Mouse (Mus musculus): ENCODE results near the gene Lpcat3. TPM values are rescaled to one million over a fixed set of nuclear protein-coding genes. Genes with fewer than 3 reads are reported as not detected.

The Lpcat3 gene
- polyA plus RNA-seq, 1 experiment from 2014 or later = 41.0 TPM

DNA sequence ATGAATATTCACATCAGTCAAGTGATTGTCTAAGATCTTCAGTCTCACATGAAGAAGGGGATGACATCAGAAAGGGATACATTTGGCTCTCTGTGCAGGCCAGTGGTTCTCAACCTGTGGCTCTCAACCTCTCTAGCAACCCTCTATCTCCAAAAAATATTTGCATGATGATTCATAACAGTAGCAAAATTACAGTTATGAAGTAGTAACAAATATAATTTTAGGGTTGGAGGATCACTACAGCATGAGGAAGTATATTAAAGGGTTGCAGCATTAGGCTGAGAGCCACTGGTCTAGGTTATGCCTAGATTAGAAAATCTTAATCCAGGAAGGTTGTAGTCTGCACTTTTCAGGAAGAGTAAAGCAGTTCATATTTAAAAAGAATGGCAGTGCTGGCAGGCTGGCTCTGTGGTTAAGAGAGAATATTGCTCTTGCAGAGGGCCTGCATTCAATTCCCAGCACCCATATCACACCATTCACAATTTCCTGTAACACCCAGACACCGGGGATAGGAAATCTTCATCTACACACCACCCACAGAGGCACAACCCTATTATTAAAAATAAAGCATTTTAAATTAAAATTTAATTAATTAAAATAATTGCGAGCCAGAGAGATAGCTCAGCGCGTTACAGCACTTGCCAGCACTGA, 1.5 kb upstream of the Lpcat3 start:
- Histone ChIP-seq H3K27ac (no peak overlapping the region), H3K4me1 (replicated peaks) (peaks cover 16% of the 10 kb centered on the region), H3K36me3 (no peaks in the 10 kb centered on the region), H3K4me2 (no peak overlapping the region), H3K9ac (no peak overlapping the region), H3K4me3 (no peak overlapping the region), H3K27me3 (no peaks in the 10 kb centered on the region), H3K9me3 (replicated peaks) (no peaks in the 10 kb centered on the region)
- WGBS = 94% methylated on average over 4 of the region's 4 CpGs
- ATAC-seq (replicated peaks; ENCODE audit: insufficient number of reproducible peaks, insufficient read depth, low FRiP score, low read depth) = no peak

DNA sequence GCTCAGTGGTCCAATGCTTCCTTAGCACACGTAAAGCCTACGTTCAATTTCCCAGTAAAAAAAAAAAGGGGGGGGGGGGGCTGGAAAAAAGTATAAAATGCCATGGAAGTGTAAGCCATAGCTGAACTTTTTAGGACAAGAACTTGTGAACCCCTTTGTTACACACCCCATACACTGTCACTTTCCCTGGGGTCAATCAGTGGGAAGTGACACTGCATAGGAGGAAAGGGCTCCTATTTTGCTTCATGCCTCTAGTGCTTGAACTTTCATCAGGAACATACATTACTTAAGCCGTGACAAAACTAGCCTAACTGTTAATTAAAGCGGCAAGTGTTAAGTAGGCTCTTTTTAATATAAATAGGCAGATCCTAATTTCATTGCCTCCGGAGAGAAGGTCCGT, 832 bp upstream of the Lpcat3 start:
- Histone ChIP-seq H3K9ac (peak overlapping the region; percentile 65), H3K4me1 (replicated peaks) (peaks cover 16% of the 10 kb centered on the region), H3K36me3 (no peaks in the 10 kb centered on the region), H3K27me3 (no peaks in the 10 kb centered on the region), H3K4me3 (peak overlapping the region; percentile 72), H3K27ac (peak overlapping the region; percentile 90), H3K9me3 (replicated peaks) (no peaks in the 10 kb centered on the region), H3K4me2 (peak overlapping the region; percentile 78)
- ATAC-seq (replicated peaks; ENCODE audit: insufficient number of reproducible peaks, insufficient read depth, low FRiP score, low read depth) = no peak
- WGBS = 28% methylated on average over 6 of the region's 6 CpGs

- no peaks in the 10 kb centered on the region for H3K27me3 ChIP-seq
- H3K27ac ChIP-seq = peak overlapping the region; percentile 90
- WGBS = 15% methylated on average over 13 of the region's 13 CpGs
- H3K4me2 ChIP-seq = peak overlapping the region; percentile 78
- no peak for ATAC-seq (replicated peaks; ENCODE audit: insufficient number of reproducible peaks, insufficient read depth, low FRiP score, low read depth)
- peaks cover 16% of the 10 kb centered on the region for H3K4me1 ChIP-seq (replicated peaks)
- no peaks in the 10 kb centered on the region for H3K36me3 ChIP-seq
- peak overlapping the region; percentile 72 for H3K4me3 ChIP-seq
- H3K9me3 ChIP-seq (replicated peaks) = no peaks in the 10 kb centered on the region
- peak overlapping the region; percentile 64 for H3K9ac ChIP-seq
Observed at GRCm38 (mm10) chr6:124663424-124663795, 583 bp downstream of the Lpcat3 start.

GRCm38 (mm10) chr6:124664256-124664655, 1.4 kb downstream of the Lpcat3 start:
- Histone ChIP-seq H3K4me3 (peak overlapping the region; percentile 72), H3K9ac (no peak overlapping the region), H3K4me2 (peak overlapping the region; percentile 78; the same call in 1 of the 2 replicates), H3K27ac (no peak overlapping the region), H3K4me1 (replicated peaks) (peaks cover 16% of the 10 kb centered on the region), H3K36me3 (no peaks in the 10 kb centered on the region), H3K27me3 (no peaks in the 10 kb centered on the region), H3K9me3 (replicated peaks) (no peaks in the 10 kb centered on the region)
- 83% methylated on average over 7 of the region's 7 CpGs for WGBS
- ATAC-seq (replicated peaks; ENCODE audit: insufficient number of reproducible peaks, insufficient read depth, low FRiP score, low read depth) = no peak

DNA sequence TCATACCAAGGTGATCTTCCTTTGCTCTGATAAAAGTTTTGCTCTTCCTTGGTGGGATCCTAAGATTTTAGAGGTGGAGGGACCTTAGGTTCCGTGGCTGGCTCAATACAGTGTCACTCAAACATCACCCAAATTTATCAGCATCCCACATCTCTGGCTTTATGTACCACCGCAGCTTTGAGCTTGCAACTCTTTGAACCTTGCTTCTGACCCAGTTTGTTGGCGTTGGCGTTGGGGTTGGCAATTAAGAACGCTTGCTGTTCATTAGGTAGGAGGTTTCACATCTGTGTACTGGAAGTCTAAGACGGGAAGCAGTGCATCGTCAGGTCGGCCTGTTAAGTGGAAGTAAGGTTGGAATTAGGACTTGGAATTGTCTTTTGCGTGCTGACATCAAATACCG, 2.2 kb downstream of the Lpcat3 start:
- Histone ChIP-seq H3K27ac (no peak overlapping the region), H3K4me1 (replicated peaks) (peaks cover 16% of the 10 kb centered on the region), H3K9me3 (replicated peaks) (no peaks in the 10 kb centered on the region), H3K4me3 (no peak overlapping the region), H3K4me2 (no peak overlapping the region), H3K36me3 (no peaks in the 10 kb centered on the region), H3K9ac (no peak overlapping the region), H3K27me3 (no peaks in the 10 kb centered on the region)
- ATAC-seq (replicated peaks; ENCODE audit: insufficient number of reproducible peaks, insufficient read depth, low FRiP score, low read depth) = no peak
- WGBS = 90% methylated on average over 10 of the region's 10 CpGs

- Histone ChIP-seq H3K9me3 (replicated peaks) (no peaks in the 10 kb centered on the region), H3K4me1 (replicated peaks) (peaks cover under 1% of the 10 kb centered on the region; the same call in 1 of the 2 replicates), H3K4me3 (no peak overlapping the region), H3K27me3 (no peaks in the 10 kb centered on the region), H3K9ac (no peak overlapping the region), H3K36me3 (0 out of 2 replicates have a peak, but pooled peaks cover 3% of the 10 kb centered on the region), H3K27ac (no peak overlapping the region), H3K4me2 (no peak overlapping the region)
- no peak for ATAC-seq (replicated peaks; ENCODE audit: insufficient number of reproducible peaks, insufficient read depth, low FRiP score, low read depth)
- 81% methylated on average over 11 of the region's 11 CpGs for WGBS
Observed at GRCm38 (mm10) chr6:124669234-124669859, 6.5 kb downstream of the Lpcat3 start.

DNA sequence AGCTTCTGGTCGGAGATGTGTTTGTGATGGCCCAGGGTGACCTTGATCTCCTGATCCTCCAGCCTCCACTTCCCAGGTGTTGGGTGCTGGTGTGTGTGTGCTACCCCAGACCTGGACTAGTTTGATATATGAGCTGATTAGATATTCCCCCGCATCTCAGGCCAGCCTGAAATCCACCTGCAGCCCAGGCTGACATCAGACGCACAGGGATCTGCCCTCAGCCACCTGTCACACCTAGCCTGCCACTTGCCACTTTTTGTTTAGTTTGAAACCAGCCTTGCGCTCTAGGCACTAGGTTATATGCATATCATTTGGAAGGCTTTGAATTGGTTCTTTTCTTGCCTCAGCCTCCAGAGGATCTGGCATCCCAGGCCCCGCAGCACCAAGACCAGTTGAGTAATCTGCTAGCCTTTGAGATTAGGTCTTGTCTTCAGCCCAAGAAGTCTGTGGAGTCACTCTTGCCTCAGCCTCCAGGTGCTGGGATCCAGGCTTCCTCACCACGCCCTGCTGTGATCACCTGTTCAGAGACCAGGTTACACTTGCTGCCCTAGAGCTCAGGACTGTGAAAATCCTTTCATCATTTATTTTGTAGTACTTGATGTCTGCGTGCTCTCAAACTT, 7.6 kb downstream of the Lpcat3 start:
- H3K36me3 ChIP-seq = 0 out of 2 replicates have a peak, but pooled peaks cover 3% of the 10 kb centered on the region
- ATAC-seq (replicated peaks; ENCODE audit: insufficient number of reproducible peaks, insufficient read depth, low FRiP score, low read depth) = no peak
- H3K4me1 ChIP-seq (replicated peaks) = no peaks in the 10 kb centered on the region
- H3K4me2 ChIP-seq = no peak overlapping the region
- 84% methylated on average over 7 of the region's 7 CpGs for WGBS
- H3K9ac ChIP-seq = no peak overlapping the region
- H3K27me3 ChIP-seq = no peaks in the 10 kb centered on the region
- H3K27ac ChIP-seq = no peak overlapping the region
- H3K9me3 ChIP-seq (replicated peaks) = no peaks in the 10 kb centered on the region
- H3K4me3 ChIP-seq = no peak overlapping the region

- H3K9me3 ChIP-seq (replicated peaks) = no peaks in the 10 kb centered on the region
- H3K4me3 ChIP-seq = no peak overlapping the region
- H3K27me3 ChIP-seq = no peaks in the 10 kb centered on the region
- 64% methylated on average over 6 of the region's 6 CpGs for WGBS
- H3K27ac ChIP-seq = no peak overlapping the region
- H3K9ac ChIP-seq = no peak overlapping the region
- ATAC-seq (replicated peaks; ENCODE audit: insufficient number of reproducible peaks, insufficient read depth, low FRiP score, low read depth) = no peak
- no peaks in the 10 kb centered on the region for H3K4me1 ChIP-seq (replicated peaks)
- H3K36me3 ChIP-seq = 0 out of 2 replicates have a peak, but pooled peaks cover 3% of the 10 kb centered on the region
- H3K4me2 ChIP-seq = no peak overlapping the region
Observed at GRCm38 (mm10) chr6:124672100-124672499, 9.3 kb downstream of the Lpcat3 start.

DNA sequence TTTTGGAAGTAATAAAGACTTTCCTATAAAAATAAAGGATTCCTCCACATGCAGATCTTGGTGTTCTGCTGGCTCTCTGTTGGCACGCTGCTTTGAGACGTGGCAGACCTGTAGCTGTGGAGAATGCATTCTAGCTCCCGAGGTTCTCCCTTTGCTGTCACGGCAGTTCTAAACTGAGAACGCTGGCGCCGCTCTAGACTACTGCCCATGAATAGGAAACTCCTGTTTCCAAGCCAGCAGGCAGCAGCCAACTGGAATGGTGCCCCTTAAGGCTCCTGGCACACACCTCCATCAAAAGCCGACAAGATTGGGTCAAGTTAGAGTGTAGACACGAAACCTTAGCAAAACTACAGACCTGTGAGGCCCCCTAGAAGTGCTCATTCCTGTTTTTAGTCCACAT, 10.8 kb downstream of the Lpcat3 start:
- no peaks in the 10 kb centered on the region for H3K4me1 ChIP-seq (replicated peaks)
- H3K36me3 ChIP-seq = 0 out of 2 replicates have a peak, but pooled peaks cover 3% of the 10 kb centered on the region
- no peaks in the 10 kb centered on the region for H3K9me3 ChIP-seq (replicated peaks)
- no peak for ATAC-seq (replicated peaks; ENCODE audit: insufficient number of reproducible peaks, insufficient read depth, low FRiP score, low read depth)
- no peaks in the 10 kb centered on the region for H3K27me3 ChIP-seq
- no peak overlapping the region for H3K27ac ChIP-seq
- no peak overlapping the region for H3K4me2 ChIP-seq
- no peak overlapping the region for H3K4me3 ChIP-seq
- 85% methylated on average over 9 of the region's 9 CpGs for WGBS
- H3K9ac ChIP-seq = no peak overlapping the region

DNA sequence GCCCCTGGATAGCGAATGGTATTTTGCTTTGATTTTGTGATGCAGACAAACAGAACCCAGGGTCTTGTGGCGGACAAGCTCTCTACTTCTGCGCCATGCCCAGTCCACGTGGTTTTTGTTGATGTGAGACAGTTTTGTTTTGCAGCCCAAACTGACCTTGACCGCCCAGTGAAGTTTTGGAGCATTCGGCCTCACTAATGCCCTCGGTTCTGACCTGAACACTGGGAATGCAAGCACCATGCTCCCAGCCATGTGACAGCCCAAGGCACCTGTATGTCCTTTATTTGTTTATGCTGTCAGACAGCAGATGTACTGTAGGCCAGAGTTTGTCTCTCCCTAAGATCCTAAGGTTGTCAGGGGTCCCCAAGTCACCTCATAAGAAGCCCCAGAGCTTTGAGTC, 11.8 kb downstream of the Lpcat3 start:
- no peaks in the 10 kb centered on the region for H3K4me1 ChIP-seq (replicated peaks)
- ATAC-seq (replicated peaks; ENCODE audit: insufficient number of reproducible peaks, insufficient read depth, low FRiP score, low read depth) = no peak
- H3K27me3 ChIP-seq = no peaks in the 10 kb centered on the region
- H3K27ac ChIP-seq = no peak overlapping the region
- no peaks in the 10 kb centered on the region for H3K9me3 ChIP-seq (replicated peaks)
- H3K4me3 ChIP-seq = no peak overlapping the region
- 94% methylated on average over 7 of the region's 7 CpGs for WGBS
- no peak overlapping the region for H3K4me2 ChIP-seq
- 0 out of 2 replicates have a peak, but pooled peaks cover 3% of the 10 kb centered on the region for H3K36me3 ChIP-seq
- H3K9ac ChIP-seq = no peak overlapping the region

DNA sequence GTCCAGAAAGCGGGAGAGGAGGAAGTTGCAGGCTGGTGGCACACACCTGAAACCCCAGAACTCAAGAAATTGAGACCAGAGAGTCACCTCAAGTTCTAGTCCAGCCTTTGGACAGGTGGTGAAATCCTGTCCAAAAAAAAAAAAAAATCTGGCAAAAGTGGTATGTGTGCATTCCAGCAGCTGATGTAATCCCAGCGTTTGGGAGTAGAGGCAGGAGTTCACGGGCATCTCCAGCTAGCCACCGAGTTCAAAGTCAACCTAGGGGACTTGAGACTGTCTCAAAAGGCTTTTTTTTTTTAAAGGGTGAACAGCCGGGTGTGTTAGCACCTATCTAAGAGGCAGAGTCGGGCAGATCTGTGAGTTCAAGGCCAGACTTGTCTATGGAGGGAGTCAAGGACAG, 13.3 kb downstream of the Lpcat3 start:
- no peak overlapping the region for H3K9ac ChIP-seq
- H3K4me3 ChIP-seq = no peak overlapping the region
- H3K27ac ChIP-seq = no peak overlapping the region
- WGBS = 75% methylated on average over 6 of the region's 6 CpGs
- no peak overlapping the region for H3K4me2 ChIP-seq
- H3K27me3 ChIP-seq = no peaks in the 10 kb centered on the region
- H3K36me3 ChIP-seq = 0 out of 2 replicates have a peak, but pooled peaks cover 3% of the 10 kb centered on the region
- no peaks in the 10 kb centered on the region for H3K9me3 ChIP-seq (replicated peaks)
- no peaks in the 10 kb centered on the region for H3K4me1 ChIP-seq (replicated peaks)
- no peak for ATAC-seq (replicated peaks; ENCODE audit: insufficient number of reproducible peaks, insufficient read depth, low FRiP score, low read depth)
